Mouse (Mus musculus) liver, adult 2 months (tissue): ENCODE results near the gene Ephb2. TPM values are rescaled to one million over a fixed set of nuclear protein-coding genes. Genes with fewer than 3 reads are reported as not detected.

Experiments used
- DNase-seq: peaks from one replicate; pipeline ENCODE4 v3.0.0-alpha.2; 2011; ENCODE audit warnings: low read depth, low spot score; ENCODE audit errors: extremely low read depth
- H3K27ac ChIP-seq: fragments of 200-500 bp; replicated peaks from 2 replicates; pipeline ENCODE4 v1.5.1; 2012; ENCODE audit warnings: low read depth, mild to moderate bottlenecking, control low read depth, inconsistent platforms, low read length; ENCODE audit not compliant: insufficient read depth
- H3K27me3 ChIP-seq: fragments of 200-500 bp; 2 replicates; pipeline ENCODE4 v1.6.1; 2012; ENCODE audit warnings: mild to moderate bottlenecking, moderate library complexity, low read length, inconsistent platforms; ENCODE audit not compliant: control insufficient read depth, insufficient read depth
- H3K36me3 ChIP-seq: fragments of 200-500 bp; 2 replicates; pipeline ENCODE4 v1.6.1; 2012; ENCODE audit warnings: low read length, inconsistent platforms; ENCODE audit not compliant: control insufficient read depth, insufficient read depth
- H3K4me1 ChIP-seq: fragments of 200-500 bp; 2 replicates; pipeline ENCODE4 v1.6.1; 2011; ENCODE audit warnings: low read length; ENCODE audit not compliant: control insufficient read depth, insufficient read depth
- H3K4me3 ChIP-seq: fragments of 200-500 bp; 2 replicates; pipeline ENCODE4 v1.5.1; 2011; ENCODE audit warnings: low read depth, mild to moderate bottlenecking, control low read depth, low read length, moderate library complexity; ENCODE audit not compliant: insufficient read depth
- H3K79me2 ChIP-seq: fragments of 200-500 bp; 2 replicates; pipeline ENCODE4 v1.6.1; 2012; ENCODE audit warnings: inconsistent platforms, mild to moderate bottlenecking, low read length, moderate library complexity; ENCODE audit not compliant: control insufficient read depth, insufficient read depth
- H3K9ac ChIP-seq: fragments of 200-500 bp; 2 replicates; pipeline ENCODE4 v1.6.1; 2012; ENCODE audit warnings: low read depth, mild to moderate bottlenecking, control low read depth, inconsistent platforms, low read length
- CTCF ChIP-seq: fragments of 200-500 bp; IDR thresholded peaks from 2 replicates; pipeline ENCODE4 v1.5.1; 2011; ENCODE audit warnings: low read depth, low read length, control low read depth
- POLR2A ChIP-seq: fragments of 200-500 bp; IDR thresholded peaks from 2 replicates; pipeline ENCODE4 v1.6.1; 2011; ENCODE audit warnings: low read length, control low read depth; ENCODE audit not compliant: insufficient read depth; ENCODE audit errors: extremely low read depth
- WGBS: fragments of 180-500 bp; shearing (Covaris S2); methylation state at CpG from one replicate; pipeline ENCODE4 v1.1.7; 2018; 5-methylcytosine and 5-hydroxymethylcytosine counted together
- polyA plus RNA-seq: library from polyadenylated mRNA; depleted of rRNA; stranded (reverse); fragments of >200 nt; gene quantifications from 2 replicates; pipeline ENCODE4 v1.2.3, GENCODE M21; 2012
- total RNA-seq: library from RNA; depleted of rRNA; stranded (reverse); fragments of >200 nt; gene quantifications from 2 replicates; pipeline ENCODE4 v1.2.3, GENCODE M21; 2014

Gene Ephb2
- total and polyA plus RNA-seq, 2 experiments: 0.18 to 0.37 TPM

DNA sequence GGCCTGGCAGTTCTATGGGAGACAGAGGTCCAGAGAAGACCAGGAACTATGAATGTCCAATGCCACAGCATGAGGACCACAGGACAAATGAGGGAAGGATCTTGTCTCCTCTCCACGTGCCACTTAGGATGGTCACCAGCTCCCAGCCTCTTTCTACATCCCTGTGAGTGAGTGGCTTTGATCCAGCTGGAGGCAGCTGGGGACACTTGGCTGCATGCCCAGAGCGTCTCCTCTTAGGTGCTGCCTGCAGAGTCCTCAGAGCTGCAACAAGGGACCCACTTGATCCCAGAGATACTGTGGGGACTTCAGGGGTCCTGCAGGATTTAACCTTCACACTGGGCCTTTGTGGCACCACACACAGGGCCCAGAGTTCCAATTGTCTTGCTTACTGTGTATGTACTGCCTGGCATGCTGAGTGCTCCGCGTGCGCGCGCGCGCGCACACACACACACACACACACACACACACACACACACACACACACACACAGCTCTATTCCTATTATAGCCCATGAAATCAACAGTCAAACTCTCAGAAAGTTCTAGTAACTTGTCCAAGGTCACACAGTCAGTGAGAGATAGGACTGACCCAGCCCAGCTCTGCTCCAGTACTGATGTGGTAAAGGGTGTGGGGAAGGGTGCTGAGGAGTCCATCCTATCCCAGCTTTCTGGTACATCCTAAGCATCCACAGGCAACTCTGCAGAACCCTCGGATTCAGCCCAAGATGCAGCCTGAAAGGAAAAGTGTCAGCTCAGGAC is 204.4 kb downstream of the Ephb2 start:
- no peak overlapping the region for H3K4me3 ChIP-seq
- H3K4me1 ChIP-seq: no peaks in the 10 kb centered on the region
- peak; percentile 38 for DNase-seq
- H3K79me2 ChIP-seq: no peaks in the 10 kb centered on the region
- WGBS: 74% methylated on average over 11 of the region's 11 CpGs
- no peak overlapping the region for H3K27ac ChIP-seq
- no peak for TF ChIP-seq CTCF
- TF ChIP-seq POLR2A: no peak
- no peaks in the 10 kb centered on the region for H3K27me3 ChIP-seq
- no peak overlapping the region for H3K9ac ChIP-seq
- H3K36me3 ChIP-seq: no peaks in the 10 kb centered on the region

DNA sequence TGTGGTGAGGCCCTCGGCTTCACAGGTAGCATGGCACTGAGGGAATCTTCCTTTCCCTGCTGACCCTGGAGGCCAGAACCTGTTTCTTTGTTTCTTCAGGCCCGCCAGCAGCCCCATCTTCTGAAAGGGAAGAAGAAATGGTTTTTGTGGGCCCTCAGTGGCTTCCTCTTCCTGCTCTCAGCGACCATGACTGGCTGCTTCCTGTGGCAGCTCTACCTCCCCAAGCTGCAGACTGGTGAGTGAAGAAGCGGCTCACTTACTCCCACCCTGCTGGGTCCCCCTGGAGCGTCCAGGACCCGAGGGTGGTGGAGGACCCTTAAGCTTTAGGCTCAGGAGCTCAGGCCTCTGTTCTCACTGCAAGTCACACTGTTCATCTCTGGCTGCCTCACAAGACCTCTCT is 209.2 kb downstream of the Ephb2 start:
- TF ChIP-seq POLR2A (no peak), CTCF (no peak)
- Histone ChIP-seq H3K4me1 (no peaks in the 10 kb centered on the region), H3K27ac (no peak overlapping the region), H3K27me3 (no peaks in the 10 kb centered on the region), H3K79me2 (no peaks in the 10 kb centered on the region), H3K9ac (no peak overlapping the region), H3K4me3 (no peak overlapping the region), H3K36me3 (no peaks in the 10 kb centered on the region)
- WGBS: 75% methylated on average over 6 of the region's 6 CpGs
- DNase-seq: no peak

DNA sequence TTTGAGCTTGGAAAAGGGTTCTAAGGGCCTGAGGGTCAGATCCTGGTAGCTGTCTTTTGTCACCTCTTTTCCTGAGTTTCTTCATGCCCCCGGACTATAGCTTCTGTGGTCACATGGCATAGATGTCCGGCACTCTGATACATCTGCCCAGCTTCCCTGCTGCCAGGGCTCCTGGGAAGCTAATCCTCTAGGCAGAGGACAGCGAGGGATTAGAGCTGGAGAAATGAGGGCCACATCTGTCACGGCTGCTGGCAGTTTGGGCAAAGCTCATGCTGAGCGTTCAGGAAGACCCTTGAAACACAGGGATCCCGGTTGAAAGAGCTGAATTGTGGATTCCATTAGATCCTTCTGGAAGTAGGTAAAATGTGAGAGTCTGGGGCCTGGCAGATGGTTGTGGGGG is 213.4 kb downstream of the Ephb2 start, which contains the start of gene Lactbl1:
Lactbl1 (plus strand) TSS at position 234 of the 400 bp plus-strand sequence.
- no peak within 1 kb of the TSS for H3K4me3 ChIP-seq
- WGBS: 71% methylated on average over 6 of the region's 6 CpGs
- TF ChIP-seq POLR2A (no peak), CTCF (no peak)

DNA sequence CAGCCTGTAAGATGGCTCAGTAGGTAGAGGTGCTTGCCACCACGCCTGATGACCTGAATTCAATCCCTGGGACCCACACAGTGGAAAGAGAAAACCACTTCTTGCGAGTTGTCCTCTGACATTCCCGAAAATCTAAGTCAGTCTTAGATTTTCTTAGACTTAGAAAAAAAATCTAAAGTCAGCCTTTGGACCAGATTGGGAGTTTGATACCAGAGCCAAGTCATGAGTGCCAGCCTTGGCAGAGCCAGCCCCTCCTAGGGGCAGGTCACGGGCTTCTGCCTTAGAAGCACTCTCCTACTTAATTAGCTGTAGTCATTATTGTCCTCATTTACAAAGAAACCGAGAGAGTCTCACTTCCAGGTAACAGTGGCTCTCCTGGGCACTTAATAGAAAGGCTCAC is 213.8 kb downstream of the Ephb2 start:
- WGBS: 70% methylated on average over 5 of the region's 5 CpGs

More for the DNA sequence above, 213.4 kb downstream of the Ephb2 start, which contains the start of gene Lactbl1:
- no peak within 1 kb of the TSS for H3K27ac ChIP-seq
- no peaks in the 10 kb centered on the region for H3K27me3 ChIP-seq
- H3K79me2 ChIP-seq: no peaks in the 10 kb centered on the region
- H3K4me1 ChIP-seq: no peaks in the 10 kb centered on the region
- H3K9ac ChIP-seq: no peak within 1 kb of the TSS
- H3K36me3 ChIP-seq: no peaks in the 10 kb centered on the region
- DNase-seq: no peak

DNA sequence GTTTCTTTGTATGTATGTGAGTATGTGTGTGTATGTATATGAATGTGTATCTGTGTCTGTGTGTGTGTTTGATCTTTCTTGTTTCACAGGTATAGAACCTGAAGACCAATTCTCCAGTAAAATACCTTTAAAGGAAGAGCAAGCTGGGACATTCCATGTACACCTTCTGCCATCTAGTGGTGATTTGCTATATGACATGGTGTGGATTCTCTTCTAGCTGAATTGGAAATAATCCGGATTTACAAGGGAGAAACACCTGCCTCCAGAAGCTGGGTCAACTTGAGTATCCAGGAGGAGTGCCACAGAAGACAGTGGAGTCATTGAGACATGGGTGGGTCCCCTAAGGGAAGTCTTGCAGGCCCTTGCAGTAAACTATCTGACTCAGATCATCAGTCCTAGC is 214.5 kb downstream of the Ephb2 start:
- H3K36me3 ChIP-seq: no peaks in the 10 kb centered on the region
- no peaks in the 10 kb centered on the region for H3K27me3 ChIP-seq
- WGBS: 0% methylated on average over 1 of the region's 1 CpGs
- H3K79me2 ChIP-seq: no peaks in the 10 kb centered on the region
- no peak overlapping the region for H3K9ac ChIP-seq
- no peak overlapping the region for H3K4me3 ChIP-seq
- DNase-seq: peak; percentile 52
- no peaks in the 10 kb centered on the region for H3K4me1 ChIP-seq
- no peak overlapping the region for H3K27ac ChIP-seq
- TF ChIP-seq CTCF (peak; percentile 67), POLR2A (no peak)

More for the DNA sequence above, 213.8 kb downstream of the Ephb2 start:
- H3K27me3 ChIP-seq: no peaks in the 10 kb centered on the region
- DNase-seq: no peak
- H3K79me2 ChIP-seq: no peaks in the 10 kb centered on the region
- no peaks in the 10 kb centered on the region for H3K36me3 ChIP-seq
- H3K9ac ChIP-seq: no peak overlapping the region
- TF ChIP-seq POLR2A (no peak), CTCF (no peak)
- no peak overlapping the region for H3K27ac ChIP-seq
- no peak overlapping the region for H3K4me3 ChIP-seq
- no peaks in the 10 kb centered on the region for H3K4me1 ChIP-seq

DNA sequence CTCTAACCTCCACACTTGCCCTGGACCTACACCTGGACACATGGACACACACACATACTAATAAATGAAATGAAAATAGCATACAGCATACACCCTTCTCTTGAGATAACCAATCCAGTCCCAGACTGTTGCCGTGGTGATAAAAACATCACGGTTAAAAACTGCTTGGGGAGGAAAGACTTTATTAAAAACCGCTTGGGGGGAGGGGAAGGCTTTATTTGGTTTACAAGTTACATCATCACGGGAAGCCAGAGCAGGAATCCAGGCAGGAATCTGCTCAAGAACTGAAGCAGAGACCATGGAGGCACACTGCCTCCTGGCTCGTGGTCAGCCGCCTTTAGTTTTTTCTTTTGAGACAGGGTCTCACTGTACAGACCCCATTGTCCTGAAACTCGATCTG is 222.1 kb downstream of the Ephb2 start:
- no peaks in the 10 kb centered on the region for H3K27me3 ChIP-seq
- no peak overlapping the region for H3K4me3 ChIP-seq
- 65% methylated on average over 7 of the region's 7 CpGs for WGBS
- H3K36me3 ChIP-seq: no peaks in the 10 kb centered on the region
- no peak overlapping the region for H3K9ac ChIP-seq
- no peak for TF ChIP-seq POLR2A
- TF ChIP-seq CTCF: no peak
- H3K27ac ChIP-seq: no peak overlapping the region
- DNase-seq: no peak
- H3K4me1 ChIP-seq: no peaks in the 10 kb centered on the region
- no peaks in the 10 kb centered on the region for H3K79me2 ChIP-seq
